Mouse (Mus musculus) 416B (cell line): ENCODE measurements at regions not wholly inside any gene's neighbourhood (a gene's known extent, or its start where the extent isn't known, plus 50 kb on each side); places are given as distances from the start of the nearest gene placed in this dataset.

Experiments used
- DNase-seq: peaks from one replicate; pipeline ENCODE4 v3.0.0; 2011; ENCODE audit warnings: low read depth

DNA sequence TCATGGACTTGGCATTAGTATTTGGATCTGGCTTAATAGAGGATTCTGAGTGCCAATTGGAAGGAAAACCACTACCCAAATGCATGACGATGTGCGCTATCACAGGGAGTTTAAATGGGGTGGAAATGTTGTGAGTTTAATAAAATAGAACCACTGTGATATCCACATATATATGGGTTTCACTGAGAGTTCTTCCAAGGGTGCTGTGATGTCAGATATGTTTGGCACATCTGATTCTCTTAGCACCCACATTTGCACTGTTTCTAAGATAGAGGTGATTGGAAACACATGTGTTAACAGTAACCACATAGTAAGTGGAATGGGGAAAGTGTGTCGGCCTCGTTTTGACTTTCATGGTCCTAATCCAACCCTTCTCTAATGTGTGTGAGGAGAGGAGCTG lies 189.7 kb upstream of the 1810046K07Rik start:
- no peak for DNase-seq

DNA sequence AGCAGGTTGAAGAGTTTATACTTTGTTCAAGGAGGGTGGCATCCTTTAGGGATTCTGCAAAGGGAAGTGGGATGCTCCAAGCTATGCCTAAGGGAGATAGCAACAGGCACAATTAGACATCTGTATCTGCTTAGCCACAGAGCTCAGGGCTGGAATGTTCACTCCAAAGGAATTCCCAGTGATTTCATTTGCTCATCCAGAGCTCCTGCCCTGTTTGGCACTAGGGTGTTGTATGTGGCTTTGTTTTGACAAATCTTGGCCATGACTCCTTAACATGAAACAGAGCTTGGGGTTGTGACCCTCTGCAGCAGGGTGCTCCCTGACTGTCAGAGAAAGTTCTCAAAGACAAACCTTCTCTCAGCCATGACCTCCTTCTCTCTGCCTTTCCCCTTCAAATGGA lies 194.8 kb upstream of the 1810046K07Rik start:
- no peak for DNase-seq

- no peak for DNase-seq
Observed at GRCm38 (mm10) chr9:51525906-51526305, 197.2 kb upstream of the 1810046K07Rik start.

DNA sequence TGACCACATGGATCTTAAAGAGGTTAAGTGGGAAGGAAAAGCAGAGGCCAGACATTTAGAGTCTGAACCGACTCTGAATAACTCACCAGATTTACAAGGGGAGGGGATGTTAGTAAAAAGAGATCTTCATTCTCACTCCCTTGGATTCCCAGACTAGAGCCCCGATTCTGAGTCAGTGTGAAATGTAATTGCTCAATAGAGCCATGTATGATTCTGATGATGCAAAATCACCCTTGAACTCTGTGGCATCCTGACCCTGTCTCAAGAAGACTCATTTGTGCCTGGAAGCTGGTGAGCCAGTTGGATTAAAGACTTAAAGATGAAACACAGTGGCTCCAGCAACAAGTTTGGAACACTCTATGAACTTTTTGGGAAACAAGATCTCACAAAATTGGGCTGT lies 210.2 kb upstream of the 1810046K07Rik start:
- no peak for DNase-seq

GRCm38 (mm10) chr9:51541940-51542339 lies 213.2 kb upstream of the 1810046K07Rik start:
- DNase-seq: no peak

GRCm38 (mm10) chr9:51572040-51572439 lies 193.1 kb upstream of the Arhgap20 start:
- no peak for DNase-seq

- DNase-seq: no peak
Observed at GRCm38 (mm10) chr9:51581601-51582000, 183.5 kb upstream of the Arhgap20 start.

- no peak for DNase-seq
Observed at GRCm38 (mm10) chr9:51593707-51594106, 171.4 kb upstream of the Arhgap20 start.

DNA sequence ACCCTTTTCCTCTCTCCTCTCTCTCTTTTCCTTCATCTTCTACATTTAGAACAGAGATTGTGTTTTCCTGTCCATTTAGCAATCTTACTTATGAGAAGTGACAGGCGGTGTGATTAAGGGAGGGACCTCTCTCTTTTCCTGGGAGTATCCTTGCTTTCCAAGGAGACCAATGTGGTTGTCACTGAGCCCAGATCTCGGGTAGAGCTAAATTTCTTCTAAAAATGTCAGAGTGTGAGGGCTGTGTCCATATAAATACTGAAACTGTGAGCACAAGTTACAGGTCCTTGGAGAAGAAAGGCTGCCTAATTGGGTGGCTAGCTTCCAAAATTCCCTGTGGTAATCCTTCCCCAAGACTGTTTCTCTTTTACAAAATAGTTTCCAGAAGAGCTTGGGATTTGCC lies 166.4 kb upstream of the Arhgap20 start:
- no peak for DNase-seq

DNA sequence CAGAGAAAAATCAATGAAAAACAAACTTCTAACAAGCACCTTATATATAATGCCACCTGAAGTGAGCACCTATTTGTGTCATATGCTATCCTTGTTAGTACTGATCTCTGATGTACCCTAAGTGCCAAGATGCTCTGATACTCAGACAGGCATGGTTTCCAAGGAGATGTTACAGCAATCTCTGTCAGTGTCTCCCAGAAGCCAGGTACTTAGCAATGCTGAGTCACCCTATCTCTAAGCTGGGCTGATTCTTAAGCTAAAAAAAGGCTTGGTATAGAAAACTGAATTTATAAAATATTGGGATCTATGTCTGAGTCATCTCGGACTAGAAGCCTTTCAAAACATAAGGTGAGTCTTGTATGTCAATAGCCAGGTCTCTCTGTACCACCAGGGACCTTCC lies 157.0 kb upstream of the Arhgap20 start:
- DNase-seq: no peak

DNA sequence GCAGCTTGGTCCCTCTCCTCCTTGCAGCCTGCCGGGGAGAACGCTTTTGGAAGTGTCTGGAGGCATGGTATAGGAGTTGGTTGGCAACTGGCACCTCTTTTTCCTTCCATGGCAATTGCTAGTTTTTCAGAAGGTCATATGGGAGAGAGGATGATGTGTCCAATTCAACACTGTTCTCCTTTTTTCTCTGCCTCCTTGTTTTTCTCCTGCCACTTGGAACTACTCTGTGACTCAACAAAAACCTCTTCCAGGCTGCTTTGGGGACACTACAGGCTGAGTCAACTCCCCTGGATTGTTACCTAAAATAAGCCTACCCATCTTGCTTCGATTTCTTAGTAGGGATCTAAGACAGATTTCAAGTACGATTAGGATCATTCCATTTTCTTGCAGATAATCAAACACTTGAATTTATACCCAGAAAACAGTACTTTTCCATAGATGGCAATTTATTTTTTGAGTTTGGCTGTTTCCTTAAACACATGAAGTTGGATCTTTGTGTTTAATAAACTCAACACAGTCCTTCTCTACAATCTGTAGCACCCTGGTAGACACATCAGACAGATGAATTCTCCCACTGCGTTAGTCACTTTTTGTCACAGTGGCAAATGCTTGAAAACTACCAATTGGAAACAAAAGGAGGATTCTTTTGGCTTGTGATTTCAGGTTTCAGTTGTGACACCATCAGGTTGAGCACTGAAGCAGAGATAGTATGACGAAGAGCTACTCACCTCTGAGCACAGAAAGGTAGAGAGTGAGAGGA lies 156.3 kb upstream of the Arhgap20 start:
- DNase-seq: no peak

DNA sequence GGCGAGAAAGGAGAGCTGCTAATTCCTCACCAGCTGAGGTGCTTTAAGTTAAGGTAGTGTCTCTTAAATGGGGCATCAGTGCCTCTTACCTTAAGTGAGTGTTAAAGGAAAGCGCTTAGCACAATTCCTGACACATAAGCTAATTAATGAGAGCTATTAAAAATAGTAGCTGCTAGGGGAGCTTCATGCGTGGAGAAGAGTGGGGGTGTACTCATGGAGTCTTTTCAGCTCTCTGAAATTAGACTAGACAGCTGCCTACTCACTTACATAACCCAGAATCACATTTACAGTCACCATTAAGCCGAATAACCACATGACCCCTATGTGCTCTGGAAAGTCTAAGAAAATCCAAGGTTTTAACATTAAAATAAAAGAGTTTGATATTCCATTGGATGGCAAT lies 139.0 kb upstream of the Arhgap20 start:
- DNase-seq: no peak

- DNase-seq: no peak
Observed at GRCm38 (mm10) chr9:51636097-51636496, 129.0 kb upstream of the Arhgap20 start.

GRCm38 (mm10) chr9:51636559-51637127 lies 128.5 kb upstream of the Arhgap20 start:
- DNase-seq: no peak

GRCm38 (mm10) chr9:51637131-51637920 lies 127.8 kb upstream of the Arhgap20 start:
- no peak for DNase-seq

DNA sequence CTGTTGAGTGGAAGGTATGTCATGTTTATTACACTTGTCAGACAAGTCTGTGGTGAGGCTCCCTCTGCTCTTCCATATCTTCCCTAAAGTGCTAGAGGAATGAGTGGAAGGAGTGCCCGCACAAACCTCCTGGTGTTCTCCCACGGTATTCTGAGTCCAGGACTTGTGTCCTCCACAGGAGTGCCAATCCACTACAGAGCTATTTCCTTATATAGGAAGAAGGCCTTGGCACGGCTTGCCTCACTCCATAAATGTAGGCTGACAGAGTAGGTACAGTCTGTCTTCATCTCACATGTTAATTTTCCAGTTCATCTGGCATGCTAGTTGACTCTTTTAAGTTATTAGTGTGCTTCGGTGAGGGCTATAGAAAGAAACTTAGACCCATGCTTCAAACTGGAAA lies 123.4 kb upstream of the Arhgap20 start:
- DNase-seq: no peak

- DNase-seq: no peak
Observed at GRCm38 (mm10) chr9:51645426-51645825, 119.7 kb upstream of the Arhgap20 start.

DNA sequence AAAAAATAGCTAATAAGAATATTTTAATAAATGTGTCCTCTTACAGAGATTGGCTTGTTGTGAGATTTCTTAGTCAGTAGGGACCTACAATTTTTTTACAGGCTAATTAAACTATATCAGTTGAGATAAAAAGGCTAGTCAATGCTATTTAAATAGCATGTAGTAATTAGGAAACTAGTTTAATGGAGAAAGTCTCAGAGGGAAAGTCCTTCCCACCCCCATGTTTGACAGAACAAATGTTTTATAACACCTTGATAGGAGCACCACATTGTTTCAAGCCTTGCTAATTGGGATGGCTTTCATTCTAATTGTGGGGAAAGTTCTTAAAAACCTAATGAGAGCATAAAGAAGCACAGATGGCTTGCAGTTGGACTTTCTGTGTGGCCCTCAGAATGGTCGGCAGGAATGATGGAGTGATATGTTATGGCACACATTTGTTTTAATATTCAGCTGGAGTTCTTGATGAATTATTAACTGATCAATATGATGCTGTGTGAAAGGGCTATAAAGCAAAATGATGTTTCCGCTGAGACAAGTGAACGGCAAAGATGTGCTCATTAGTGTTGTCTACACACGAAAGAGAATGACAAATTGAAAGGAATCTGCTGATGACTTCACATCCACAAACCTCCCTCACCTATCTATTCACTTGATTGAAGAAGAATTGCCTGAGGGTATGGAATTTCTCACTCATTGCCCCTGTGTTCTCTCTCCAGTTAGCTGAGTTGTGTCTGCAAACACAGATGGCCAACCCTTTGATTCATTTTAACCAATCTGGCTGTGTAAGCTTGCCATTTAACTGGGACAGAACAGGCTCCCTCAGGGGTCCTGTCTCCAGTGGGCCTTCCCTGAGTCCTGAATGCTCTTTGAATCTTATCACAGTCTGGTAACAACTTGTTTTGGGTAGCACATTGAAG lies 111.5 kb upstream of the Arhgap20 start:
- DNase-seq: no peak

- DNase-seq: no peak
Observed at GRCm38 (mm10) chr9:51654645-51655044, 110.5 kb upstream of the Arhgap20 start.

GRCm38 (mm10) chr9:51657796-51658195 lies 107.3 kb upstream of the Arhgap20 start:
- no peak for DNase-seq

DNA sequence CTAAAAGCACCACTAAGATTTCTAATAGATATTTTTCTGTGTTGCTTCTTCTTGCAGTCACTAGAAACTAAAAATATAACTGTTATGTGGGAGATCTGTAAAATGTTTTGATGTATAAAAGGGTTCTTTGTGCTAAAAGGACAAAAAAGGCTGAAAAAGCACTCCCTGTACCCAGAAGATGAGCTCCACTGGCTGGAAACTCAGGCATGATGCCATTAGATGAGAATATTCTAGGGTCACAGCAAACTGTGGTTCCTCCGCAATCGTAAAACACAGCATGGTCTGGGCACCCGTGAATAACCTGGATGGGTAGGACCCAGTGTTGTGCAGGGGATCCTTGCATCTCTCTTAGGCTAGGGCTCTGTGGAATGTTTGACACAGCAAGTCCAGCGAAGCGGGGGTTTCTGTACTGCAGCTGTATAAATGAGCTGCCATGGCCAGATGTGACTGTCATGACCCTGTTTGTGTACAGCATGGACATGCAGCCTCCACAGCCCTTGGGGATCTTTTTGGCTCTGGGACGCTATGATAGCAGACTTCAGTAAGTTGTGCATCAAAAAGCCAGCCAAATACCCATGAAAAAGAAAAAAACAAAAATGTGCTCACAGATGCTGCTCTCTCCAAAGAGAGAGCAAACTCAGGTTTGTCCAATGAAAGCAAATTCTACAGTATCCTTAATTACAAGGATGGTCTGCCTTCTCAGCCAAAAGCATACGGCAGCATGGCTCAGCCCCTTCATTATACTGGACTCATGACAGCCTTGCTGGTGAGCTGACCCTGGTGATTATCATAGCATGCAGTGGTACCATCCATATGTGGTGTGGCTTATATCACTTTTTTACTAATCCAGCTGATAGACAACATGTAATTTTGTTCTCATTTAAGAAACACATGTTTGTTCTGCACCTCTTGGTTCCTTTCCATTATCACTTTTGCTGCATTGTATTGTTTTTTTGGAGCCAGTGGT lies 103.9 kb upstream of the Arhgap20 start:
- DNase-seq: no peak
